Mouse (Mus musculus) stomach, postnatal 0 days (tissue): Measurements from ENCODE around the gene Mcam. TPM values are rescaled to one million over a fixed set of nuclear protein-coding genes. Genes with fewer than 3 reads are reported as not detected.
"Not testable (repeated sequence)": the region's sequence is repeated elsewhere in the genome, so short reads cannot be mapped to it uniquely, and the experiment has no call there.

Source experiments
- ATAC-seq: fragments of 200-750 bp; cut with Nextera tagmentation; 2 replicates; pipeline ENCODE4 v1.8.0; 2017; ENCODE audit not compliant: low FRiP score, low TSS enrichment
- DNase-seq: peaks from one replicate; pipeline ENCODE4 v3.0.0-alpha.2; 2016; ENCODE audit warnings: low spot score
- H3K27ac ChIP-seq: fragments of 300-500 bp; sonication (generic); replicated peaks from 2 replicates; pipeline ENCODE4 v1.5.1; 2014; ENCODE audit warnings: mild to moderate bottlenecking, control low read depth
- H3K27me3 ChIP-seq: fragments of 300-500 bp; sonication (generic); 2 replicates; pipeline ENCODE4 v1.6.1; 2014; ENCODE audit warnings: low read length; ENCODE audit not compliant: control insufficient read depth, insufficient read depth
- H3K36me3 ChIP-seq: fragments of 300-500 bp; sonication (generic); 2 replicates; pipeline ENCODE4 v1.6.1; 2014; ENCODE audit warnings: low read length, mixed read lengths; ENCODE audit not compliant: control insufficient read depth, insufficient read depth
- H3K4me1 ChIP-seq: fragments of 300-500 bp; sonication (generic); replicated peaks from 2 replicates; pipeline ENCODE4 v1.6.1; 2014; ENCODE audit warnings: antibody characterized with exemption; ENCODE audit not compliant: control insufficient read depth, insufficient read depth
- H3K4me2 ChIP-seq: fragments of 300-500 bp; sonication (generic); replicated peaks from 2 replicates; pipeline ENCODE4 v1.6.1; 2014; ENCODE audit warnings: low read depth, mild to moderate bottlenecking, control low read depth, moderate library complexity
- H3K4me3 ChIP-seq: fragments of 300-500 bp; sonication (generic); 2 replicates; pipeline ENCODE4 v1.5.1; 2014; ENCODE audit warnings: low read depth, low read length, control low read depth
- H3K9ac ChIP-seq: fragments of 300-500 bp; sonication (generic); 2 replicates; pipeline ENCODE4 v1.6.1; 2014; ENCODE audit warnings: mild to moderate bottlenecking, low read length, control low read depth, mixed read lengths
- H3K9me3 ChIP-seq: fragments of 300-500 bp; sonication (generic); 2 replicates; pipeline ENCODE4 v1.6.1; 2016; ENCODE audit warnings: low read length; ENCODE audit not compliant: control insufficient read depth
- CTCF ChIP-seq: IDR thresholded peaks from 2 replicates; pipeline ENCODE4 v1.5.1; 2016; ENCODE audit warnings: antibody characterized with exemption, low read depth, mild to moderate bottlenecking, moderate library complexity
- EP300 ChIP-seq: optimal IDR thresholded peaks from 2 replicates; pipeline ENCODE3; 2016; ENCODE audit warnings: antibody characterized with exemption
- WGBS: fragments of 180-500 bp; shearing (Covaris S2); extraction: QIAGEN DNeasy Blood & Tissue Kit; methylation state at CpG from one replicate; pipeline ENCODE4 v1.1.7; 2014; 5-methylcytosine and 5-hydroxymethylcytosine counted together
- polyA plus RNA-seq: library from polyadenylated mRNA; unstranded; fragments of >200 nt; fragmentation: Nextera tagmentation; extraction: Ambion mirVana; gene quantifications from 2 replicates; pipeline ENCODE4 v1.2.1, GENCODE M21; 2015

Gene Mcam
- polyA plus RNA-seq, 1 experiment from 2014 or later = 44.5 TPM

DNA sequence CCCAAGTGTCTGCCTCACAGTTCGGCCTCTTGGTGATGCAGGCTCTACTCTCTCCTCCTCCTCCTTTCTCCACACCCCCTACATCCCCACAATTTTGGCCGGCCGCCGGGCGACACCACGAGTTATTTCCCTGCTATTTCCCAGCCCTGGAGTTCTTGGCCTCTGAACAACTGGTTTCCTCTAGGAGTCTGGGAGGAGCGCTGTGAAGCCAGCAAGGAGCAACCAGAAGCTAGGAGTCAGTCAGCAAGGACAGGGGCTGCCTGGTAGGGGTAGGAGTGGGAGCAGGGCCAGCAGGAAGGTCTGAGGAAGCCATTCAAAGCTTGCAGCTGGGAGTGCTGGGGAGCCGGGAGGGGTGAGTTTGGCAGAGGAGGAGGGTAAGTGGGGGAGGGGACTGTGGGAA is 27.2 kb upstream of the Mcam start, which contains the start of gene C1qtnf5:
TSS of gene C1qtnf5 (plus strand) at position 136 of the 400 bp plus-strand sequence.
- no peaks in the 10 kb centered on the region for H3K9me3 ChIP-seq
- peak within 1 kb of the TSS; percentile 46 for H3K4me2 ChIP-seq
- no peaks in the 10 kb centered on the region for H3K36me3 ChIP-seq
- DNase-seq (peak; percentile 76), ATAC-seq (peak; percentile 64; the same call in 1 of the 2 replicates)
- H3K4me3 ChIP-seq = 0 out of 2 replicates have a peak within 1 kb of the TSS, but pooled peaks have one; percentile 1
- H3K4me1 ChIP-seq = peaks cover 14% of the 10 kb centered on the region
- peak within 1 kb of the TSS; percentile 75 for H3K27ac ChIP-seq
- H3K27me3 ChIP-seq = no peaks in the 10 kb centered on the region
- H3K9ac ChIP-seq = peak within 1 kb of the TSS; percentile 41; the same call in 1 of the 2 replicates
- TF ChIP-seq CTCF (peak; percentile 36), EP300 (no peak)
- 29% methylated on average over 8 of the region's 8 CpGs for WGBS

- TF ChIP-seq EP300 = no peak
- peak; percentile 63 for TF ChIP-seq CTCF
- Histone ChIP-seq H3K4me3 (0 out of 2 replicates have a peak overlapping the region, but pooled peaks have one; percentile 1), H3K9me3 (no peaks in the 10 kb centered on the region), H3K27me3 (no peaks in the 10 kb centered on the region), H3K4me2 (peak overlapping the region; percentile 46), H3K4me1 (peaks cover 14% of the 10 kb centered on the region), H3K36me3 (no peaks in the 10 kb centered on the region), H3K27ac (peak overlapping the region; percentile 75), H3K9ac (peak overlapping the region; percentile 41; the same call in 1 of the 2 replicates)
- 46% methylated on average over 25 of the region's 25 CpGs for WGBS
- peak; percentile 61 for DNase-seq
- peak; percentile 16; the same call in 1 of the 2 replicates for ATAC-seq
Measured at GRCm38 (mm10) chr9:44107557-44108179, 26.6 kb upstream of the Mcam start.

- ATAC-seq (no peak), DNase-seq (no peak)
- no peaks in the 10 kb centered on the region for H3K9me3 ChIP-seq
- no peak overlapping the region for H3K4me2 ChIP-seq
- no peaks in the 10 kb centered on the region for H3K27me3 ChIP-seq
- peaks cover 14% of the 10 kb centered on the region for H3K4me1 ChIP-seq
- WGBS = 82% methylated on average over 31 of the region's 31 CpGs
- H3K27ac ChIP-seq = no peak overlapping the region
- TF ChIP-seq EP300 (no peak), CTCF (no peak)
- no peak overlapping the region for H3K4me3 ChIP-seq
- H3K36me3 ChIP-seq = no peaks in the 10 kb centered on the region
- no peak overlapping the region for H3K9ac ChIP-seq
Measured at GRCm38 (mm10) chr9:44108269-44109055, 25.8 kb upstream of the Mcam start.

DNA sequence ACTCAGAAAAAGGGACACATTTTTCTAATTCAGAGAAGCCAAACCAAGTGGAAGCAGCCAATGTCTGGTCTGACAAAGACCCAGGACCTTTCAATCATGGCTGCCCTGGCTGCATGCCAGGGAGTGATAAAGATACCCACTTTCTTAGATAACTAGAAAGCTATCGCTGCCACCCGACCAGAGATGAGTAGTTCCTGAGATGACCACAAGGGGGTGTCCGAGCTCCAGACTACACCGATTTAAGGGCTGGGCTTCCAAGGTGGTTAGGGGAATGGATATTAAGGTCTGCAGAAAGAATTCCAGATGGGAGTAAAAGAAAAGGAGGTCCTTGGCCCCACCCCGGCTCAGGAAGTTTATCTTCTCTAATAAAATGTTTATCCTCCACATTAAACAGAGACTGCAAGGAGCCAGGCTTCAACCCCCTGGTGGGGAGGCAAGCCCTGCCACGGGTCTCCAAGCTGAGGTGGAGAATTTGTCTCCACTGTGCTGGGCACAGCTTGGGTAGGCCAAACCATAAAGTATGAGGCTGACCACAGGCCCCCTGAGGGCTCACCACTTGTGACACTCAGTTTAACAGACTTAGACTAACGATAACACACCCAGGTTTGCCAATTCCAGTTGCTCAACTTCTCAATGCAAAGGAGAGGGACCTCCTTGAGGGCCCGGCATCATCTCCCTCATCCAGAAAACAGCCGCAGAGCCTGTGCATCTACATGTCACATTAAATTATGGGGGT is 24.7 kb upstream of the Mcam start:
- WGBS = 18% methylated on average over 9 of the region's 9 CpGs
- H3K4me3 ChIP-seq = no peak overlapping the region
- no peaks in the 10 kb centered on the region for H3K9me3 ChIP-seq
- ATAC-seq (no peak), DNase-seq (peak; percentile 75)
- 0 out of 2 replicates have a peak overlapping the region, but pooled peaks have one; percentile 8 for H3K9ac ChIP-seq
- H3K27me3 ChIP-seq = no peaks in the 10 kb centered on the region
- no peak overlapping the region for H3K27ac ChIP-seq
- H3K36me3 ChIP-seq = no peaks in the 10 kb centered on the region
- H3K4me1 ChIP-seq = peaks cover 14% of the 10 kb centered on the region
- TF ChIP-seq CTCF (peak; percentile 84), EP300 (no peak)
- peak overlapping the region; percentile 9; the same call in 1 of the 2 replicates for H3K4me2 ChIP-seq

- not testable (repeated sequence) for H3K27me3 ChIP-seq, ATAC-seq
- H3K4me2 ChIP-seq = 0 out of 2 replicates have a peak overlapping the region, but pooled peaks have one; percentile 8
Measured at GRCm38 (mm10) chr9:44111909-44112308, 22.4 kb upstream of the Mcam start.

More at GRCm38 (mm10) chr9:44111909-44112308, 22.4 kb upstream of the Mcam start:
- not testable (repeated sequence) for H3K36me3 ChIP-seq, DNase-seq, H3K27ac ChIP-seq, H3K9ac ChIP-seq, H3K4me3 ChIP-seq, H3K9me3 ChIP-seq
- H3K4me1 ChIP-seq = peaks cover 14% of the 10 kb centered on the region
- WGBS = 44% methylated on average over 8 of the region's 12 CpGs
